In genomic region chr12:50640171-50640570, GRCm38 (mm10) we compare ENCODE assay signal across 26 mouse cellular contexts. TPM values are rescaled to one million over a fixed set of nuclear protein-coding genes. Genes with fewer than 3 reads are reported as not detected.
"Had no signal": no experiment of that assay in that cellular context is flagged by ENCODE, and none has a peak within 500 bp of the region (broad histone marks: within the 10 kb centered on the region; RNA-seq: fewer than 3 reads in every experiment).

No protein-coding gene starts in this region.

- H3K36me3 ChIP-seq: heart, embryonic 10.5 days; heart, embryonic 12.5 days; hindbrain, embryonic 10.5 days; hindbrain, embryonic 12.5 days; intestine, embryonic 15.5 days; kidney, embryonic 15.5 days; limb, embryonic 10.5 days; limb, embryonic 12.5 days had no signal

- H3K9ac ChIP-seq: heart, embryonic 12.5 days; hindbrain, embryonic 12.5 days; hindbrain, embryonic 14.5 days; intestine, embryonic 15.5 days; kidney, embryonic 15.5 days; limb, embryonic 12.5 days had no signal

- H3K9me3 ChIP-seq: heart, embryonic 10.5 days; hindbrain, embryonic 10.5 days; hindbrain, embryonic 12.5 days; intestine, embryonic 15.5 days; kidney, embryonic 15.5 days; limb, embryonic 10.5 days had no signal

- H3K27me3 ChIP-seq: heart, embryonic 12.5 days; hindbrain, embryonic 12.5 days; intestine, embryonic 15.5 days; kidney, embryonic 15.5 days; limb, embryonic 12.5 days had no signal

- H3K4me3 ChIP-seq: gastrocnemius, adult 2 months; heart, embryonic 10.5 days; heart, embryonic 12.5 days; hindbrain, embryonic 10.5 days; hindbrain, embryonic 12.5 days; intestine, embryonic 15.5 days; kidney, embryonic 15.5 days; left cerebral cortex, adult 2 months; limb, embryonic 10.5 days; limb, embryonic 12.5 days had no signal

- ATAC-seq: hindbrain, embryonic 16.5 days; inflammation-experienced regulatory T-cells, adult 6 months; intestine, embryonic 15.5 days had no signal

- H3K4me2 ChIP-seq: heart, embryonic 12.5 days; hindbrain, embryonic 12.5 days; hindbrain, embryonic 14.5 days; intestine, embryonic 15.5 days; kidney, embryonic 15.5 days; limb, embryonic 12.5 days had no signal

- DNase-seq: gastrocnemius, adult 2 months; gastrocnemius, postnatal 10 days; gastrocnemius, postnatal 25 days; heart, adult 18-20 months; heart, postnatal 10 days; heart, postnatal 4 days; kidney, adult 11 months; kidney, adult 2 months; kidney, adult 9 months; kidney, postnatal 14 days; kidney, postnatal 36 days; layer of hippocampus, adult 9-11 months had no signal

- H3K27ac ChIP-seq: gastrocnemius, adult 2 months; heart, embryonic 10.5 days; hindbrain, embryonic 10.5 days; hindbrain, embryonic 12.5 days; hindbrain, embryonic 14.5 days; intestine, embryonic 15.5 days; kidney, embryonic 15.5 days; kidney, postnatal 0 days; left cerebral cortex, adult 2 months; limb, embryonic 10.5 days; limb, embryonic 12.5 days had no signal

- H3K4me1 ChIP-seq: heart, embryonic 12.5 days; hindbrain, embryonic 10.5 days; hindbrain, embryonic 12.5 days; intestine, embryonic 15.5 days; kidney, embryonic 15.5 days; limb, embryonic 10.5 days; limb, embryonic 12.5 days had no signal

RNA-seq across cellular contexts. Expression of gene Prkd1, which starts 8.7 kb away (rescaled TPM):
- total RNA-seq: granulocyte monocyte progenitor cell, adult 5-6 weeks had no signal
- polyA plus RNA-seq: inflammation-experienced regulatory T-cells, adult 6 months had no signal
